Mouse (Mus musculus) heart, adult 10 weeks (tissue): ENCODE data around the gene Clec12a. TPM values are rescaled to one million over a fixed set of nuclear protein-coding genes. Genes with fewer than 3 reads are reported as not detected.

ENCODE experiments used
- polyA plus RNA-seq: library from polyadenylated mRNA; stranded (reverse); fragments of 350-450 nt; fragmentation: Illumina TruSeq; extraction: RNeasy Lipid Tissue Mini Kit (QIAGEN cat#74804); gene quantifications from one replicate; pipeline ENCODE4 v1.2.3, GENCODE M21; 2014; ENCODE audit warnings: low read depth, low replicate concordance

Clec12a gene
- 1.8 TPM for polyA plus RNA-seq

DNA sequence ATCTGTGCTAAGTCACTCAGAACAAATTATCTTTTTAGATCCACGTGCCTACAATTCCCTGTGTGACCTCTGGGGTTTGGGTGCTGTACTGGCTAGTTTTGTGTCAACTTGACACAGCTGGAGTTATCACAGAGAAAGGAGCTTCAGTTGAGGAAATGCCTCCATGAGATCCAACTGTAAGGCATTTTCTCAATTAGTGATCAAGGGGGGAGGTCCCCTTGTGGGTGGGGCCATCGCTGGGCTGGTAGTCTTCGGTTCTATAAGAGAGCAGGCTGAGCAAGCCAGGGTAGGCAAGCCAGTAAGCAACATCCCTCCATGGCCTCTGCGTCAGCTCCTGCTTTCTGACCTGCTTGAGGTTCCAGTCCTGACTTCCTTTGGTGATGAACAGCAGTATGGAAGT, at the start of gene Clec12a:
Clec12a (plus strand) TSS at position 301 of the 400 bp plus-strand sequence.

DNA sequence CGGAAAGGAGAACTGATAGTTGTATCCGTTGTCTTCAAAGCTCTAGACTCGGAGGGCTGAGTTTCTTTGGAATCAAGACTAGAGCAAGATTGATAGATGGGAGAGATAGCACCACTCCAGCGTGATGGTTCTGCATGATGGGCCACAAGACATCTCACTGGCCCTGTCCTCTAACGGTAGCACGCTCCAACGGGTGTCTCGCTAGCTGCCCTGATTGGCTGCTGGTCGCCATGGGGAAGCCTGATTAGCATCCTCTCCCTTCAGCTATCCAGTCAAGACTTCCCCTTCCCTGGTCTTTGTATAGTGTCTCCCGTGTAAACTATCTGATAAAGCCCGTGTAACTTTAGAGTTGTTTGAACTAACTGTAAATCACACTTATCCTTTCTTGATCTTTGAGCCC, 10.9 kb upstream of the Clec12a start, which contains the start of gene 4922502D21Rik:
4922502D21Rik (minus strand) TSS at position 187 of the 400 bp plus-strand sequence.

GRCm38 (mm10) chr6:129385774-129386173, 43.3 kb downstream of the Clec12a start, which contains the start of gene Clec12b:
TSS of gene Clec12b (minus strand) at chr6:129385874.

DNA sequence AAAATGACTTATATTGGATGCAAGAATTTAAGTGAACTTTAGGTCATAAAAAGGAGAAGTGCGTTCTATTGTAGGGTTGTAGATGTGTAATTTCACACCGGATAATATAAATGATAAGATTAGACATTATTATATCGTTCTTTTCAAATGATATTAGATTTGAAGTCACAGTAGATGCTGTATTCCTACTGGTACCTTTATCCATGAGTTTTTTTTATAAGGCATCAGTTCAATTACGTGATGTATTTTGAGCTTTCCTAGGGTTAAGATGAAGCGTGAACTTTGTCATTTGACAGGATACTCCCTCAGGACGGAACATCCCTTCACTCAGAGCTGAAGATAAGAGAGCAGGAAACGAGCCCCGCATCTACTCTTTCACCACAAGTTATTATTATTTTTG, 54.5 kb downstream of the Clec12a start, which contains the start of gene Clec1b:
Clec1b (plus strand) TSS at position 301 of the 400 bp plus-strand sequence.

GRCm38 (mm10) chr6:129408562-129408961, 66.1 kb downstream of the Clec12a start, which contains the start of gene Clec9a:
TSS of gene Clec9a (plus strand) at chr6:129408862.

Other genes with a start within 250 kb of the Clec12a start
- 0.29 TPM for gene Clec2e, start 241.8 kb upstream of the Clec12a start, polyA plus RNA-seq
- 37.2 TPM for gene Clec2d, start 162.1 kb upstream of the Clec12a start, polyA plus RNA-seq
- not detected for gene Cd69, start 67.3 kb upstream of the Clec12a start, polyA plus RNA-seq
- gene 4922502D21Rik, start 10.9 kb upstream of the Clec12a start, polyA plus RNA-seq, result not detected
- 2.3 TPM for gene Clec12b, start 43.2 kb downstream of the Clec12a start, polyA plus RNA-seq
- 0.65 TPM for gene Clec1b, start 54.6 kb downstream of the Clec12a start, polyA plus RNA-seq
- not detected for gene Clec9a, start 66.2 kb downstream of the Clec12a start, polyA plus RNA-seq
- 8.4 TPM for gene Clec1a, start 109.3 kb downstream of the Clec12a start, polyA plus RNA-seq
- gene Olr1, start 164.5 kb downstream of the Clec12a start, polyA plus RNA-seq, result not detected
- gene Tmem52b, start 169.9 kb downstream of the Clec12a start, polyA plus RNA-seq, result not detected
- gene Gabarapl1, start 190.5 kb downstream of the Clec12a start, polyA plus RNA-seq, result 130 TPM
- gene Klre1, start 235.2 kb downstream of the Clec12a start, polyA plus RNA-seq, result not detected
- not detected for gene Klrd1, start 249.1 kb downstream of the Clec12a start, polyA plus RNA-seq